Mouse (Mus musculus): Measurements from ENCODE around the gene Wars. TPM values are rescaled to one million over a fixed set of nuclear protein-coding genes. Genes with fewer than 3 reads are reported as not detected.
A peak's percentile ranks its signal among the peaks of the same experiment; 100 is the strongest.

Gene Wars
- polyA plus RNA-seq, 1 experiment = 127 TPM

DNA sequence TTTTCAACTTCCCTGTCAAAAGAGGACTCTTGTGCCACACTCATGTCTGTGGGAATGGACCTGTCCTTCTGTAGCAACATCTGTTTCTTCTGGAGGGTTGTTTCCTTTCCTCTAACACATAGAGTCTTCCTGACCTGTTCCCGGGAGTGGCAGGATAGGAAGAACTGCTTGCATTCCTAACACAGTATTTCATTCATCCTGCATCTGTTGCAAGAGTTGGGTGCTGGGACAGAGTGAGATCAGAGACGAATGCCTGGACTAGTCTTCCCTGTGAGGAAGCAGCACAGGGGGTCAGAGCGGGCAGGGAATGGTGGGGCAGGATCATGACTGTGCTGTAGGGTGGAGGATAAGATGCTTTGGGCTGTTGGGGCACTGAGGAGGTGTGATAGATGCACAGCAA lies 20.2 kb upstream of the Wars start:
- DNase-seq = no peak
- Histone ChIP-seq H3K4me3 (replicated peaks; ENCODE audit: extremely low read depth, low read depth, low read length) (no peak overlapping the region), H3K4me1 (ENCODE audit: control insufficient read depth, insufficient read depth, low read length) (no peaks in the 10 kb centered on the region; the same call in 1 of the 2 replicates)
- 61% methylated on average over 3 of the region's 3 CpGs for WGBS
- TF ChIP-seq POLR2A (IDR thresholded peaks at IDR 0.05; ENCODE audit: borderline replicate concordance, extremely low read depth, low read depth, low read length) = no peak
- TF ChIP-seq CTCF (IDR thresholded peaks at IDR 0.05; ENCODE audit: insufficient read depth, low read length) = no peak

- TF ChIP-seq CTCF (IDR thresholded peaks at IDR 0.05; ENCODE audit: insufficient read depth, low read length) (no peak), POLR2A (IDR thresholded peaks at IDR 0.05; ENCODE audit: borderline replicate concordance, extremely low read depth, low read depth, low read length) (no peak)
- no peak overlapping the region for H3K4me3 ChIP-seq (replicated peaks; ENCODE audit: extremely low read depth, low read depth, low read length)
- DNase-seq = no peak
- 87% methylated on average over 2 of the region's 2 CpGs for WGBS
- H3K4me1 ChIP-seq (ENCODE audit: control insufficient read depth, insufficient read depth, low read length) = no peaks in the 10 kb centered on the region; the same call in 1 of the 2 replicates
Measured at GRCm38 (mm10) chr12:108912442-108912841, 18.5 kb upstream of the Wars start.

- Histone ChIP-seq H3K4me1 (ENCODE audit: control insufficient read depth, insufficient read depth, low read length) (no peaks in the 10 kb centered on the region; the same call in 1 of the 2 replicates), H3K4me3 (replicated peaks; ENCODE audit: extremely low read depth, low read depth, low read length) (no peak overlapping the region)
- 74% methylated on average over 8 of the region's 8 CpGs for WGBS
- DNase-seq = no peak
- TF ChIP-seq POLR2A (IDR thresholded peaks at IDR 0.05; ENCODE audit: borderline replicate concordance, extremely low read depth, low read depth, low read length) (no peak), CTCF (IDR thresholded peaks at IDR 0.05; ENCODE audit: insufficient read depth, low read length) (no peak)
Measured at GRCm38 (mm10) chr12:108909846-108910433, 16.0 kb upstream of the Wars start.

DNA sequence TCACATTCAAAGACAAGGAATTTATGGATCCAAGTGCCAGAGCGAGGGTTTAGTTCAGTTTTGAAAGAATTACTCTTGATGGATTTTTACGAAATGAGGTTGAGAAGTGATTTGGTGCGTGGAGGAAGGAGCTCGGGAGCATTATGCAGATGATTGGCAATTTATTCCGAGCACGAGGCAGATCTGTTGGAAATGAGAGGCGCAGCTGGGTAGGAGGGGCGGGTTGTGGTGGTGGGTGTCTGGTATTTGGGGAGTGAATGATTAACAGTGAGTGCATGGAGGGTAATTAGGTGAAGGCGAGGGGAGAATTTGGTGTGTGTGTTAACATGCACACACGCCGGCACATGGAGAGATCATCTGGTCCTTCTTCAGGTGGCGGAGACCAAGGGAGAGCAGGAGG lies 12.4 kb upstream of the Wars start:
- DNase-seq = no peak
- WGBS = 84% methylated on average over 12 of the region's 12 CpGs
- TF ChIP-seq CTCF (IDR thresholded peaks at IDR 0.05; ENCODE audit: insufficient read depth, low read length) (no peak), POLR2A (IDR thresholded peaks at IDR 0.05; ENCODE audit: borderline replicate concordance, extremely low read depth, low read depth, low read length) (no peak)
- H3K4me3 ChIP-seq (replicated peaks; ENCODE audit: extremely low read depth, low read depth, low read length) = no peak overlapping the region
- H3K4me1 ChIP-seq (ENCODE audit: control insufficient read depth, insufficient read depth, low read length) = no peaks in the 10 kb centered on the region

DNA sequence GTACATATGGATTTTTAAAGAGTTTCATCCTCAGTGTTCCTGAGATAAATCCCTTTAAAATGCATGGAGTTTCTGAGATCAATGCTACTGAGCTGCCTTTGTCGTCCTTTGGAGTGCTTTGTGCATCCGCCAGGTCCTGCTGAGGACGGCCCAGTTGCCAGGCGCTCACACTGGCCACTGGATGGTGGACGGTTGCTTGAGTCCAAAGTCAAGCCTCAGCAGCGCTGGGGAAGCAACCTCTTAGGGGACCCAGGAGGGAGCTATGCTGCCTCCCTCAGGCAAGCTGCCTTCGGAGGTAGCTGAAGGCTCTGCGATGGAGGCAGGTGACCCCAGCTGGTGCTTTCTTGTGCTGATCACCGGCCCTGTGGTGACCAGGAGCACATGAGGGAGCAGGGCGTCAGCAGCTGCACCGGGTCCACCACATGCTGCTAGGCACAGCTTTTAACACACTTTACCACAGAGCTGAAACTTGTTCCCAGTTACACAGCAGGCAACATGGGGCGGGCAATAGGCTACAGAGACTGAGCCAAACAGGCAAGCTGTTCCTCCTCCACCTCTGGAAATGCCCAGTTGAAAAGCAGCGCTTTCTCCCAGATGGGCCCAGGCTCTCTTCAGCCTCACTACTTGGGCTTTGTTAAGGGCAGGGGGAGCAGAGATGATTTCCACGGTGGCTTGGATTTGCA lies 11.8 kb upstream of the Wars start:
- DNase-seq = no peak
- H3K4me3 ChIP-seq (replicated peaks; ENCODE audit: extremely low read depth, low read depth, low read length) = no peak overlapping the region
- no peak for TF ChIP-seq CTCF (IDR thresholded peaks at IDR 0.05; ENCODE audit: insufficient read depth, low read length)
- TF ChIP-seq POLR2A (IDR thresholded peaks at IDR 0.05; ENCODE audit: borderline replicate concordance, extremely low read depth, low read depth, low read length) = no peak
- WGBS = 77% methylated on average over 14 of the region's 14 CpGs
- no peaks in the 10 kb centered on the region for H3K4me1 ChIP-seq (ENCODE audit: control insufficient read depth, insufficient read depth, low read length)

DNA sequence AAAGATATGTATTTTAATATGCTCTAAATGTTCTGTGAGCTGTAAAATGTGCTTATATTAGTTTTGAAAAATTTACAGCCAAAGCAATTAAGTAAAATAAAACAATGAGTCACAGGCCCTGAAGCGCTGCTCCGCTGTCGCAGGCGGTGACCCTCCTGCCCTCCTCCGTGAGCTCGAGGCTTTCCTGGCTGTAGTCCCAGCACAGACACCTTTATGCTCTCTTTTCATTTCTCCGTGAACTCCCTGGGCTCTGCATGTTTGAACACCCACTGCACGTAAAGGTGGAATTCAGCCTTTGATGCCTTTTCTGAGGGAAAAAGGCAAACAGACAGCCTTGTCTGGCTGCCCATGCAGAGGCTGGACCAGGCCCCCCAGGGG lies 10.3 kb upstream of the Wars start:
- TF ChIP-seq CTCF (IDR thresholded peaks at IDR 0.05; ENCODE audit: insufficient read depth, low read length) (no peak), POLR2A (IDR thresholded peaks at IDR 0.05; ENCODE audit: borderline replicate concordance, extremely low read depth, low read depth, low read length) (no peak)
- no peak for DNase-seq
- WGBS = 65% methylated on average over 8 of the region's 8 CpGs
- H3K4me1 ChIP-seq (ENCODE audit: control insufficient read depth, insufficient read depth, low read length) = no peaks in the 10 kb centered on the region
- no peak overlapping the region for H3K4me3 ChIP-seq (replicated peaks; ENCODE audit: extremely low read depth, low read depth, low read length)

GRCm38 (mm10) chr12:108903600-108904275 lies 9.8 kb upstream of the Wars start:
- TF ChIP-seq POLR2A (IDR thresholded peaks at IDR 0.05; ENCODE audit: borderline replicate concordance, extremely low read depth, low read depth, low read length) = no peak
- 0 out of 2 replicates have a peak, but pooled peaks have one; percentile 29 for TF ChIP-seq CTCF (IDR thresholded peaks at IDR 0.05; ENCODE audit: insufficient read depth, low read length)
- DNase-seq = no peak
- Histone ChIP-seq H3K4me3 (replicated peaks; ENCODE audit: extremely low read depth, low read depth, low read length) (no peak overlapping the region), H3K4me1 (ENCODE audit: control insufficient read depth, insufficient read depth, low read length) (no peaks in the 10 kb centered on the region)
- WGBS = 76% methylated on average over 8 of the region's 8 CpGs

GRCm38 (mm10) chr12:108902940-108903339 lies 9.0 kb upstream of the Wars start:
- WGBS = 25% methylated on average over 8 of the region's 8 CpGs
- TF ChIP-seq CTCF (IDR thresholded peaks at IDR 0.05; ENCODE audit: insufficient read depth, low read length) = peak; percentile 91
- no peak for TF ChIP-seq POLR2A (IDR thresholded peaks at IDR 0.05; ENCODE audit: borderline replicate concordance, extremely low read depth, low read depth, low read length)
- peak; percentile 47 for DNase-seq
- H3K4me3 ChIP-seq (replicated peaks; ENCODE audit: extremely low read depth, low read depth, low read length) = no peak overlapping the region
- no peaks in the 10 kb centered on the region for H3K4me1 ChIP-seq (ENCODE audit: control insufficient read depth, insufficient read depth, low read length)

DNA sequence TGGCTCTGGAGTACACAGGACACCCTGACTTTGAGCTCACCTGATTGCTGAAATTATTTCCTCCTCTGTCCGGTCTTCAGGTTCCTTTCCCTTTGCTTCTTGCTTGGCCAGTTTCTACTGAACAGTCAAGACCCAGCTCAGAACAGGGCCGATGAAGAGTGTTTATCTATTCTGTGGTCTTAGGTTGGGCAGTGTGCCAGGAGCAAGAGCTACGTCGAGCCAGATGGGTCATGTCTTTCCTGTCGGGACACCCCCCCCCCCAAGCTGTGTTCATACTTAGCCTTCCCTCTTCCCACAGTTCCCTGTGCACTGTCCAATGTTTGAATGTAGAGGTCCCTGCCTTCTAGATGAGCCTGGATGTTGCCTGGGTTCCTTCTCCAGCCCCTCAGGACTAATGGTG lies 7.4 kb upstream of the Wars start:
- H3K4me3 ChIP-seq (replicated peaks; ENCODE audit: extremely low read depth, low read depth, low read length) = no peak overlapping the region
- no peaks in the 10 kb centered on the region for H3K4me1 ChIP-seq (ENCODE audit: control insufficient read depth, insufficient read depth, low read length)
- no peak for DNase-seq
- TF ChIP-seq CTCF (IDR thresholded peaks at IDR 0.05; ENCODE audit: insufficient read depth, low read length) (no peak), POLR2A (IDR thresholded peaks at IDR 0.05; ENCODE audit: borderline replicate concordance, extremely low read depth, low read depth, low read length) (no peak)
- 26% methylated on average over 5 of the region's 5 CpGs for WGBS

Measured in lung, adult 2 months (tissue).